In the genomic region with DNA sequence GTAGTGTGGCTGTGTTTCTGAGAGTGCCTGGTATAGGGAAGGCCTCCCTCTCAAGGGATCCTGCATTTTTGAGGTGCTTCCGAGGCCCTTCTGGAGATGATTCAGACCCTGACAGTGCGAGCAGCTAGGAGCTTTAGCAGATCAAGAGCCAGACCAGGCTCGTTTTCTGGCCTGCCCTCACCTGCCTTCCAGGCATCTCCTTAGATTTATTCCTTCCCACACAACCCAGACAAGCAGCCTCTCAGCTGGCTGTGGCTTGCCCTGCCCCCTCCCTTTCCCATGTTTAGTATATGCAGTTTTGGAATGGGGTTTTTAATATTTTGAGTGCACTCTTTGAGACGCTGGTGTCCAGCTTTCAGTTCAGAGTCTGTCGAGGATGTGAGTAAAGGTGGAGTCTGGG, we compare ENCODE assay signal across 12 mouse cellular contexts.
DNase-seq lines count a peak whose midpoint lies in the region; ATAC-seq lines count a peak whose summit lies in the region.
"Had no signal": no experiment of that assay in that cellular context is flagged by ENCODE, and none has a peak within 500 bp of the region (broad histone marks: within the 10 kb centered on the region; RNA-seq: fewer than 3 reads in every experiment).

No protein-coding gene starts in this region.

- H3K27ac ChIP-seq in heart, embryonic 16.5 days (ENCODE audit: low read length), result peak overlapping the region; percentile 63
- peak overlapping the region; percentile 74 for H3K27ac ChIP-seq in hindbrain, embryonic 16.5 days (ENCODE audit: low read depth, low read length)
- peak overlapping the region; percentile 47; the same call in 1 of the 2 replicates for H3K27ac ChIP-seq in neural tube, embryonic 13.5 days (replicated peaks)
- H3K27ac ChIP-seq: heart, adult 2 months had no signal

- H3K9me3 ChIP-seq in heart, embryonic 16.5 days (replicated peaks; ENCODE audit: control insufficient read depth, low read length), result no peaks in the 10 kb centered on the region
- H3K9me3 ChIP-seq in hindbrain, embryonic 16.5 days (ENCODE audit: control insufficient read depth, low read length), result no peaks in the 10 kb centered on the region
- H3K9me3 ChIP-seq in neural tube, embryonic 13.5 days, result no peaks in the 10 kb centered on the region
- H3K9me3 ChIP-seq: stomach, embryonic 15.5 days had no signal

- no peak overlapping the region for H3K4me3 ChIP-seq in heart, embryonic 16.5 days (ENCODE audit: low read length)
- H3K4me3 ChIP-seq in hindbrain, embryonic 16.5 days (ENCODE audit: low read length), result no peak overlapping the region
- no peak overlapping the region for H3K4me3 ChIP-seq in neural tube, embryonic 13.5 days
- H3K4me3 ChIP-seq: heart, adult 2 months; stomach, embryonic 15.5 days had no signal

- no peaks in the 10 kb centered on the region for H3K36me3 ChIP-seq in heart, embryonic 16.5 days (ENCODE audit: control insufficient read depth, insufficient read depth)
- H3K36me3 ChIP-seq in hindbrain, embryonic 16.5 days (ENCODE audit: control insufficient read depth, insufficient read depth, low read length), result no peaks in the 10 kb centered on the region
- H3K36me3 ChIP-seq in neural tube, embryonic 13.5 days, result no peaks in the 10 kb centered on the region
- H3K36me3 ChIP-seq: stomach, embryonic 15.5 days had no signal

- DNase-seq in heart, postnatal 4 days, result no peak
- DNase-seq in fat pad, adult 2 months (ENCODE audit: extremely low read depth, low read depth, low spot score), result peak; percentile 75
- no peak for DNase-seq in right cerebral cortex, postnatal 36 days (ENCODE audit: low spot score in 2 of 2)
- no peak for DNase-seq in adrenal gland, postnatal 36 days
- DNase-seq: kidney, postnatal 25 days; right cerebral cortex, postnatal 14 days had no signal

- no peak for ATAC-seq in heart, embryonic 16.5 days (replicated peaks; ENCODE audit: extremely low read depth, insufficient read depth, low FRiP score)
- no peak for ATAC-seq in hindbrain, embryonic 16.5 days
- peak; percentile 58 for ATAC-seq in neural tube, embryonic 13.5 days (ENCODE audit: low read depth)
- ATAC-seq in erythroid progenitor cell, adult 5-6 weeks (replicated peaks; ENCODE audit: low FRiP score, poor library complexity, severe bottlenecking), result no peak

- WGBS in heart, embryonic 16.5 days, result 67% methylated on average over 5 of the region's 5 CpGs
- WGBS in hindbrain, embryonic 16.5 days, result 29% methylated on average over 5 of the region's 5 CpGs
- 62% methylated on average over 5 of the region's 5 CpGs for WGBS in neural tube, embryonic 13.5 days

- H3K4me1 ChIP-seq in heart, embryonic 16.5 days (ENCODE audit: control insufficient read depth, insufficient read depth, low read length), result peaks cover 19% of the 10 kb centered on the region
- peaks cover 8% of the 10 kb centered on the region for H3K4me1 ChIP-seq in hindbrain, embryonic 16.5 days (ENCODE audit: control insufficient read depth, insufficient read depth, low read depth, low read length)
- H3K4me1 ChIP-seq in neural tube, embryonic 13.5 days (replicated peaks), result peaks cover 20% of the 10 kb centered on the region

- no peaks in the 10 kb centered on the region for H3K27me3 ChIP-seq in heart, embryonic 16.5 days (ENCODE audit: control insufficient read depth, insufficient read depth, low read length)
- H3K27me3 ChIP-seq in hindbrain, embryonic 16.5 days (replicated peaks; ENCODE audit: control insufficient read depth, insufficient read depth, low read length), result no peaks in the 10 kb centered on the region
- no peaks in the 10 kb centered on the region for H3K27me3 ChIP-seq in neural tube, embryonic 13.5 days
- H3K27me3 ChIP-seq: stomach, embryonic 15.5 days had no signal

- no peak overlapping the region for H3K4me2 ChIP-seq in heart, embryonic 16.5 days (ENCODE audit: low read depth, low read length)
- H3K4me2 ChIP-seq in hindbrain, embryonic 16.5 days (ENCODE audit: low read length), result no peak overlapping the region
- no peak overlapping the region for H3K4me2 ChIP-seq in neural tube, embryonic 13.5 days
- H3K4me2 ChIP-seq: stomach, embryonic 15.5 days had no signal

- H3K9ac ChIP-seq in heart, embryonic 16.5 days (ENCODE audit: low read length), result peak overlapping the region; percentile 28; the same call in 1 of the 2 replicates
- no peak overlapping the region for H3K9ac ChIP-seq in hindbrain, embryonic 16.5 days (ENCODE audit: low read depth, low read length)
- no peak overlapping the region for H3K9ac ChIP-seq in neural tube, embryonic 13.5 days
- H3K9ac ChIP-seq: stomach, embryonic 15.5 days had no signal
